Mouse (Mus musculus): Measurements from ENCODE around the gene Fam25c. TPM values are rescaled to one million over a fixed set of nuclear protein-coding genes. Genes with fewer than 3 reads are reported as not detected.

Fam25c gene
- total RNA-seq (2023), result not detected in 2 replicates

GRCm38 (mm10) chr14:34355301-34355700, at the start of gene Fam25c:
TSS of gene Fam25c (minus strand) at chr14:34355433.

GRCm38 (mm10) chr14:34375415-34375904, 20.2 kb upstream of the Fam25c start, which contains the start of gene Mmrn2:
TSS of gene Mmrn2 (plus strand) at chr14:34375465.

GRCm38 (mm10) chr14:34374577-34374976, 19.3 kb upstream of the Fam25c start, which contains the start of gene Sncg:
TSS of gene Sncg (minus strand) at chr14:34374789.

GRCm38 (mm10) chr14:34310234-34310965, 44.8 kb downstream of the Fam25c start, which contains the start of the genes Shld2 and Glud1:
TSS of gene Shld2 (minus strand) at chr14:34310493.
TSS of gene Glud1 (plus strand) at chr14:34310727.

Other genes with a start within 250 kb of the Fam25c start
- gene Npy4r, start 202.9 kb downstream of the Fam25c start, total RNA-seq (2023), result not detected in 2 replicates
- gene Gprin2, start 153.8 kb downstream of the Fam25c start, total RNA-seq (2023), result not detected in 2 replicates
- gene Syt15, start 135.8 kb downstream of the Fam25c start, total RNA-seq (2023), result not detected in 2 replicates
- 9.7 and 14.5 TPM in 2 replicates for gene Shld2, start 44.9 kb downstream of the Fam25c start, total RNA-seq (2023)
- 204 and 220 TPM in 2 replicates for gene Glud1, start 44.7 kb downstream of the Fam25c start, total RNA-seq (2023)
- gene Sncg, start 19.4 kb upstream of the Fam25c start, total RNA-seq (2023), result not detected in 2 replicates
- gene Mmrn2, start 20.0 kb upstream of the Fam25c start, total RNA-seq (2023), result 0.41 TPM in 1 of 2 replicates, not detected in the other
- 16.4 and 21.8 TPM in 2 replicates for gene Bmpr1a, start 147.9 kb upstream of the Fam25c start, total RNA-seq (2023)
- gene 9230112D13Rik, start 167.4 kb upstream of the Fam25c start, total RNA-seq (2023), result not detected in 2 replicates
- not detected in 2 replicates for gene Ldb3, start 233.2 kb upstream of the Fam25c start, total RNA-seq (2023)
- gene Opn4, start 244.7 kb upstream of the Fam25c start, total RNA-seq (2023), result not detected in 2 replicates